Mouse (Mus musculus): ENCODE measurements around the gene Efemp2. TPM values are rescaled to one million over a fixed set of nuclear protein-coding genes. Genes with fewer than 3 reads are reported as not detected.

Efemp2 gene
- polyA plus RNA-seq, 1 experiment from 2014 or later = 30.2 TPM

DNA sequence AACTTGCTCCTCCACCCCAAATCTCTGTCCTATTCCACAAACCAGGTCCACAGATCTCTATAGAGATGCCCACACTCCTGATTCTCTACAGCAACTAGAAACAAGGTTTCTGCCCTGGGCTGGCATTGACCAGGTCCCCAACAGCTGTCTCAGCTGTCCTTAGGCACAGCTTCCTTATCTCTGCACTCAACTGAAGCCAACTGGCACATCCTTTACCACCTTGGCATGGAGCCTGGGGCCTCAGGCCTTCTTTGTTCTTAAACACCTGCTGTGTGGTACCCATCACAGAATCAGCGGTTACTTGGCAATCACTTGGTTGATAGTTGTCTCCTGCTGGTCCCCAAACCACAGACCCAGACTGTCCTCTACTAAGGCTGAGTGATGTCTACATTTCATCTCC lies 43.3 kb upstream of the Efemp2 start:
- Histone ChIP-seq H3K9me3 (ENCODE audit: control insufficient read depth, low read length) (no peaks in the 10 kb centered on the region), H3K27ac (ENCODE audit: low read length) (no peak overlapping the region), H3K4me3 (replicated peaks; ENCODE audit: low read length) (no peak overlapping the region), H3K4me1 (replicated peaks; ENCODE audit: control insufficient read depth, insufficient read depth, low read length) (peaks cover 19% of the 10 kb centered on the region), H3K36me3 (ENCODE audit: control insufficient read depth, insufficient read depth) (peaks cover 3% of the 10 kb centered on the region; the same call in 1 of the 2 replicates), H3K27me3 (replicated peaks; ENCODE audit: control insufficient read depth, insufficient read depth, low read length) (no peaks in the 10 kb centered on the region), H3K4me2 (ENCODE audit: low read length) (no peak overlapping the region), H3K9ac (replicated peaks; ENCODE audit: low read depth, low read length) (no peak overlapping the region)
- 50% methylated on average over 1 of the region's 1 CpGs for WGBS
- ATAC-seq = no peak

GRCm38 (mm10) chr19:5431911-5432464 lies 41.8 kb upstream of the Efemp2 start:
- Histone ChIP-seq H3K4me2 (ENCODE audit: low read length) (no peak overlapping the region), H3K4me3 (replicated peaks; ENCODE audit: low read length) (no peak overlapping the region), H3K9me3 (ENCODE audit: control insufficient read depth, low read length) (no peaks in the 10 kb centered on the region), H3K36me3 (ENCODE audit: control insufficient read depth, insufficient read depth) (no peaks in the 10 kb centered on the region), H3K27ac (ENCODE audit: low read length) (no peak overlapping the region), H3K27me3 (replicated peaks; ENCODE audit: control insufficient read depth, insufficient read depth, low read length) (no peaks in the 10 kb centered on the region), H3K9ac (replicated peaks; ENCODE audit: low read depth, low read length) (no peak overlapping the region), H3K4me1 (replicated peaks; ENCODE audit: control insufficient read depth, insufficient read depth, low read length) (peaks cover 5% of the 10 kb centered on the region; the same call in 1 of the 2 replicates)
- 71% methylated on average over 4 of the region's 4 CpGs for WGBS
- ATAC-seq = no peak

DNA sequence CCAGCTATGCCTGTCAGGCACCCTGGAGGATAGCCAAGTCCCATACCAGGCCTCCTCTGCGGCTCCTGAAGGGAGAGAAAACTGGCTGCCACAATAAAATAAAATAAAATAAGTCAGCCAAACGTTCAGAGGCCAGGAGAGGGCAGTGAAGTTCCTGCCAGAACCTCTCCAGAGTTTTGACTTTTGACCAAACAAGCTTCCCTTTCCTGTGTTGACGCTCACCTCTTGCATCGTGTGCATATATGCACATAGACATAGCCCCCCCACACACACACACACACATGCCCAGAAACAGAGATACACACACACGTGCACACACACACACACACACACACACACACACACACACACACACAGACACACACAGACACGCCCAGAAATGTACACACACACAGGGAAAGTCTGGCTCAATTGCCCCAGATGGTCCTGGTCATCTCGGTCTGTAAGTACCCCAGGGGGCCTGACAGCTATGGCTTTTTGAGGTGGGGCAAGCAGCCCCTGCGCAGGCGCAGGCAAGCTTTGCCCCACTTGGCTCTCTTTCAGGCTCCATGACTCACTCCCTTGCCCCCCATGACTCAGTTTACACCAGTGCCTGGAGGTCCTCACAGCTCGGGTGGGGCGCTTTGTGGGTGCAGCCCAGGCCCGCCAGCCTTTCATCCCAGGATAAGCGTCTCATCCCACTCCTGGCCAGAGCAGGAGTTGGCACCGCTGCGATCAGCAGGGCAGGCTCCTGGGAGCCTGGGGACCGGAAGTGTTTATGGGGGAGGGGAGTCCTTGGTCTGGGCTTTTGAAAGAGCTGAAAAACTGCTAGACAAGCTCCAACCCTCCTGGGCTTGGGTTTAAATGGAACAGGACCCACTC lies 40.5 kb upstream of the Efemp2 start:
- ATAC-seq = no peak
- Histone ChIP-seq H3K9me3 (ENCODE audit: control insufficient read depth, low read length) (no peaks in the 10 kb centered on the region), H3K4me2 (ENCODE audit: low read length) (peak overlapping the region; percentile 41), H3K4me3 (replicated peaks; ENCODE audit: low read length) (no peak overlapping the region), H3K4me1 (replicated peaks; ENCODE audit: control insufficient read depth, insufficient read depth, low read length) (peaks cover 5% of the 10 kb centered on the region; the same call in 1 of the 2 replicates), H3K36me3 (ENCODE audit: control insufficient read depth, insufficient read depth) (no peaks in the 10 kb centered on the region), H3K27me3 (replicated peaks; ENCODE audit: control insufficient read depth, insufficient read depth, low read length) (no peaks in the 10 kb centered on the region), H3K27ac (ENCODE audit: low read length) (no peak overlapping the region), H3K9ac (replicated peaks; ENCODE audit: low read depth, low read length) (peak overlapping the region; percentile 38; the same call in 1 of the 2 replicates)
- WGBS = 13% methylated on average over 16 of the region's 16 CpGs

DNA sequence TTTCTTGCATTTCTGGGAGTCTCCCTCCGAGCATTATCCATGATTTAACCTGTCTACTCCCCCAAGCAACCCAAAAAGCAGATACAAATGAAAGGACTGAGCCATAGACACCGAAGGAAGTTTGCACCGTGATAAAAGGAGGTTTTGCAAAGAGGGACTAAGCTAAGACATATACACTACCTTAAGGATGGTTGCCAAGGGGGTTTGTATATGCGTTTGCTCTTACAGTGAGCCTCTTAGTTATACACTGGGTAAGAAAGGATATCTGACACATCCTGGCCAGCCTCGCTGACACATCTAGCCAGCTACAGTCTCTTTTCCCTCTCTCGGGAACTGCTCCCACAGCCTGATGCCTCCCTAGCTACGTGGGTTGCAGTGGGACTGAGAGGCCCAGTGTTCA lies 39.8 kb upstream of the Efemp2 start:
- H3K4me1 ChIP-seq (replicated peaks; ENCODE audit: control insufficient read depth, insufficient read depth, low read length) = peaks cover 5% of the 10 kb centered on the region; the same call in 1 of the 2 replicates
- 66% methylated on average over 7 of the region's 7 CpGs for WGBS
- no peak overlapping the region for H3K4me2 ChIP-seq (ENCODE audit: low read length)
- no peak overlapping the region for H3K4me3 ChIP-seq (replicated peaks; ENCODE audit: low read length)
- H3K27me3 ChIP-seq (replicated peaks; ENCODE audit: control insufficient read depth, insufficient read depth, low read length) = no peaks in the 10 kb centered on the region
- H3K27ac ChIP-seq (ENCODE audit: low read length) = no peak overlapping the region
- no peak overlapping the region for H3K9ac ChIP-seq (replicated peaks; ENCODE audit: low read depth, low read length)
- no peaks in the 10 kb centered on the region for H3K36me3 ChIP-seq (ENCODE audit: control insufficient read depth, insufficient read depth)
- no peaks in the 10 kb centered on the region for H3K9me3 ChIP-seq (ENCODE audit: control insufficient read depth, low read length)
- ATAC-seq = no peak

- Histone ChIP-seq H3K9me3 (ENCODE audit: control insufficient read depth, low read length) (peaks cover 3% of the 10 kb centered on the region; the same call in 1 of the 2 replicates), H3K4me1 (replicated peaks; ENCODE audit: control insufficient read depth, insufficient read depth, low read length) (peaks cover 16% of the 10 kb centered on the region), H3K9ac (replicated peaks; ENCODE audit: low read depth, low read length) (no peak overlapping the region), H3K27me3 (replicated peaks; ENCODE audit: control insufficient read depth, insufficient read depth, low read length) (peaks cover 29% of the 10 kb centered on the region), H3K36me3 (ENCODE audit: control insufficient read depth, insufficient read depth) (no peaks in the 10 kb centered on the region), H3K27ac (ENCODE audit: low read length) (no peak overlapping the region), H3K4me2 (ENCODE audit: low read length) (no peak overlapping the region), H3K4me3 (replicated peaks; ENCODE audit: low read length) (no peak overlapping the region)
- ATAC-seq = no peak
- 66% methylated on average over 9 of the region's 9 CpGs for WGBS
Measured at GRCm38 (mm10) chr19:5444371-5444908, 29.3 kb upstream of the Efemp2 start.

DNA sequence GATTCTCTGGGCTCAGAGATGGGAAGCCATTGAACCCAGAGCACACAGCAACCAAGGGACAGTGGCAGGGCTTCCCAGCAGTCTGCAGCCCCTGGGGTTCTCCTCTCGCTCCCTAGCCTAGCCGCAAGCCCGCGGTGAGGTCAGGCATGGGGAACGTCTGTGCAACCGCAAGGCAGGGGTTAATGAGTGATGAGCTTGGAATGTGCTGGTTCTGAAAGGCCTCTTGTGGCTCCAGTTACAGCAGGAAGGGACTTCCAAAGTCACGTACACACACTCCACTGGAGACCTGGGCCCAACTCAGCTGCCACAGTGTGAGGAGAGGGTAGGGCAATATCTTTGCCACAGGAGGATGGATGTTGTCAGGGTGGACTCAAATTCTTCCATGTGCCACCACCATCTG lies 28.8 kb upstream of the Efemp2 start:
- ATAC-seq = no peak
- Histone ChIP-seq H3K27me3 (replicated peaks; ENCODE audit: control insufficient read depth, insufficient read depth, low read length) (peaks cover 34% of the 10 kb centered on the region), H3K9ac (replicated peaks; ENCODE audit: low read depth, low read length) (no peak overlapping the region), H3K4me3 (replicated peaks; ENCODE audit: low read length) (no peak overlapping the region), H3K36me3 (ENCODE audit: control insufficient read depth, insufficient read depth) (no peaks in the 10 kb centered on the region), H3K27ac (ENCODE audit: low read length) (no peak overlapping the region), H3K9me3 (ENCODE audit: control insufficient read depth, low read length) (peaks cover 3% of the 10 kb centered on the region; the same call in 1 of the 2 replicates), H3K4me1 (replicated peaks; ENCODE audit: control insufficient read depth, insufficient read depth, low read length) (peaks cover 16% of the 10 kb centered on the region), H3K4me2 (ENCODE audit: low read length) (no peak overlapping the region)
- WGBS = 46% methylated on average over 7 of the region's 7 CpGs

DNA sequence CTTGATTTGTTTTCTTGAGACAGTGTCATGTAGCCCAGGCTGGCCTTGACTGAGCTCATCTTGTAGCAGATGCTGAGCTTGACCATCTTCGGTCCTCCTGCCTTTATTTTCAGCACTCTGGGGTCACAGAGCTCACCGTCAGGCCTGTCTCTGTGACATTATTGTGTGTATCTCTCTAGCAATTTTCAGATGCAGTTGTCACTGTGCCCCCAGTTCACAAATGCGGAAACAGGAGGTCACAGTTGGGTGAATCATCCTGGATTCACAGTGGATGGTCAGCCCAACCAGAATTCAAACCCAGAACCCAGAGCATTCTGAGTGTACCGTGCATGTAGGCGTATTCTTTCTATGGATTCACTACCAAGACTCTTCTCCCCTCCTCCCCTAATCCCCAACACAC lies 28.0 kb upstream of the Efemp2 start:
- Histone ChIP-seq H3K36me3 (ENCODE audit: control insufficient read depth, insufficient read depth) (no peaks in the 10 kb centered on the region), H3K4me1 (replicated peaks; ENCODE audit: control insufficient read depth, insufficient read depth, low read length) (peaks cover 16% of the 10 kb centered on the region), H3K9ac (replicated peaks; ENCODE audit: low read depth, low read length) (no peak overlapping the region), H3K9me3 (ENCODE audit: control insufficient read depth, low read length) (no peaks in the 10 kb centered on the region), H3K4me2 (ENCODE audit: low read length) (no peak overlapping the region), H3K27ac (ENCODE audit: low read length) (no peak overlapping the region), H3K27me3 (replicated peaks; ENCODE audit: control insufficient read depth, insufficient read depth, low read length) (peaks cover 39% of the 10 kb centered on the region), H3K4me3 (replicated peaks; ENCODE audit: low read length) (no peak overlapping the region)
- 87% methylated on average over 5 of the region's 5 CpGs for WGBS
- no peak for ATAC-seq

GRCm38 (mm10) chr19:5447515-5448353 lies 26.0 kb upstream of the Efemp2 start, which contains the start of gene Fosl1:
Gene Fosl1, plus strand, starts transcription at chr19:5447547.
- Histone ChIP-seq H3K4me1 (replicated peaks; ENCODE audit: control insufficient read depth, insufficient read depth, low read length) (peaks cover 16% of the 10 kb centered on the region), H3K4me2 (ENCODE audit: low read length) (peak within 1 kb of the TSS; percentile 96), H3K27me3 (replicated peaks; ENCODE audit: control insufficient read depth, insufficient read depth, low read length) (peaks cover 39% of the 10 kb centered on the region), H3K4me3 (replicated peaks; ENCODE audit: low read length) (peak within 1 kb of the TSS; percentile 59), H3K27ac (ENCODE audit: low read length) (no peak within 1 kb of the TSS), H3K9ac (replicated peaks; ENCODE audit: low read depth, low read length) (peak within 1 kb of the TSS; percentile 47), H3K36me3 (ENCODE audit: control insufficient read depth, insufficient read depth) (no peaks in the 10 kb centered on the region), H3K9me3 (ENCODE audit: control insufficient read depth, low read length) (no peaks in the 10 kb centered on the region)
- peak; percentile 77 for ATAC-seq
- under 1% methylated on average over 70 of the region's 70 CpGs for WGBS
